Mouse (Mus musculus): Measurements from ENCODE around the gene Gm17387. TPM values are rescaled to one million over a fixed set of nuclear protein-coding genes. Genes with fewer than 3 reads are reported as not detected.
A peak's percentile ranks its signal among the peaks of the same experiment; 100 is the strongest.

Gm17387 gene
- polyA plus RNA-seq, 1 experiment from 2014 or later = not detected

DNA sequence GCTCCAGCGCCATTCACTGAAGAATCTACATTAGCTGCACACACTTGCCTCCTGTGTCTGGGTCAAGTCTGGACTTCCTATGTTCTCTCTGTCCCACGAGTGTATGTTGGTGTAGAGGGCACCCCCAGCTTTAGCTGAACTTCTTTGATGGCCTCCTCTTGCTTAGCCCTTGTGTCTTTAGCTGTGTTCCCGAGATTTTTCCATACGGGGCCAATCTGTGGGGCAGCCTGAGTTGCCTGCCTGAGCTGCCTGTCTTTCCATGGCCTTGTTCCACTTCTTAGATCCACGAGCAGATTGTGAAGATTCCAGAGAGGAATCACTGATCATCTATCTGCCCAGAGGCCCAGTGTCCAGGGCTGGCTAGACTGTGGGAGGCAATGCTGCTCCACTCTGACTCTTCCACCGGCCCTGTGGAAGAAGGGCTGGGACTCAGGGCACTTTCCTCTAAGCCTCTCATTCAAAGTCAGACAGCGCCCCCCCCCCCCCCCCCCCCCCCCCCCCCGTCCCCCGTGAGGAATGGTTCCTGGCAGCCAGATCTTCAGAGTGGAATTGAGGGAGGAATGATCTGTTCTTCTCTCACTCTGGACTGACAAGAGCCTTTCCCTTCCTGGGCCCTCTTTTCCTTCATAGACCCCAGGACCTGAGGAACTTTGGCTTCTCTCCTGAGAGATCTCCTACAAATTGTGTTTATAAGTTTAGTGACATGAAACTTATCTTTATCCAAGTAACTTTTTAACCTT, 12.1 kb downstream of the Gm17387 start:
- Histone ChIP-seq H3K9ac (no peak overlapping the region), H3K27ac (peak overlapping the region; percentile 34; the same call in 1 of the 2 replicates), H3K4me1 (no peaks in the 10 kb centered on the region), H3K27me3 (replicated peaks) (no peaks in the 10 kb centered on the region), H3K36me3 (replicated peaks) (no peaks in the 10 kb centered on the region), H3K4me2 (no peak overlapping the region), H3K4me3 (no peak overlapping the region), H3K9me3 (no peaks in the 10 kb centered on the region)
- WGBS = 37% methylated on average over 6 of the region's 9 CpGs
- no peak for ATAC-seq (replicated peaks)

- H3K4me1 ChIP-seq = no peaks in the 10 kb centered on the region
- WGBS = 28% methylated on average over 5 of the region's 5 CpGs
- H3K4me2 ChIP-seq = no peak overlapping the region
- H3K4me3 ChIP-seq = no peak overlapping the region
- H3K36me3 ChIP-seq (replicated peaks) = no peaks in the 10 kb centered on the region
- no peaks in the 10 kb centered on the region for H3K27me3 ChIP-seq (replicated peaks)
- H3K27ac ChIP-seq = 0 out of 2 replicates have a peak overlapping the region, but pooled peaks have one; percentile 8
- H3K9me3 ChIP-seq = no peaks in the 10 kb centered on the region
- peak; percentile 48; the same call in 1 of the 2 replicates for ATAC-seq (replicated peaks)
- H3K9ac ChIP-seq = no peak overlapping the region
Measured at GRCm38 (mm10) chr7:141041661-141042060, 12.7 kb downstream of the Gm17387 start.

DNA sequence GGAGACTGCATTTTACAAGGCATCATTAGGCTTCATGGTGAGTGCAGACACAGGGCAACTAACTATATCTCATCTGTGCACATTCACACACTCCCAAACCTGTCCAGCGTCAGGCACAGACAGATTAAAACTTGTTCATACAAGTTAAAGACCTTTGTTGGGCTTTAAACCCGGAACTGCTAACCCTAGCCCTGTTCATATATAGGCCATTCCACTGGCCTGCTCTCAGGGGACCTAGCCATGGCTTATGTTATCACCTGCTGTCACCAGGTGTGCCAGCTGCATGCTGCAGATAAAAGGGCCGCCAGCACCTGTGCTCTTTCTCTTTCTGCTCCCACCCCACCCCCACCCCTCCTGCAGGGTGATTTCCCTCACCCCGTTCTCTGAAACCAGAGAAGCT, 13.6 kb downstream of the Gm17387 start:
- H3K36me3 ChIP-seq (replicated peaks) = no peaks in the 10 kb centered on the region
- H3K4me1 ChIP-seq = peaks cover 5% of the 10 kb centered on the region; the same call in 1 of the 2 replicates
- H3K27me3 ChIP-seq (replicated peaks) = no peaks in the 10 kb centered on the region
- no peak for ATAC-seq (replicated peaks)
- no peak overlapping the region for H3K27ac ChIP-seq
- H3K4me2 ChIP-seq = no peak overlapping the region
- H3K9ac ChIP-seq = no peak overlapping the region
- no peaks in the 10 kb centered on the region for H3K9me3 ChIP-seq
- 58% methylated on average over 4 of the region's 4 CpGs for WGBS
- no peak overlapping the region for H3K4me3 ChIP-seq

GRCm38 (mm10) chr7:141046931-141047580, 18.1 kb downstream of the Gm17387 start:
- H3K9ac ChIP-seq = no peak overlapping the region
- WGBS = 69% methylated on average over 6 of the region's 6 CpGs
- no peak; the same call in 1 of the 2 replicates for ATAC-seq (replicated peaks)
- no peaks in the 10 kb centered on the region for H3K27me3 ChIP-seq (replicated peaks)
- peaks cover 13% of the 10 kb centered on the region for H3K4me1 ChIP-seq
- no peak overlapping the region for H3K4me3 ChIP-seq
- peak overlapping the region; percentile 65 for H3K4me2 ChIP-seq
- H3K9me3 ChIP-seq = no peaks in the 10 kb centered on the region
- H3K36me3 ChIP-seq (replicated peaks) = no peaks in the 10 kb centered on the region
- peak overlapping the region; percentile 2; the same call in 1 of the 2 replicates for H3K27ac ChIP-seq

GRCm38 (mm10) chr7:141047581-141048225, 18.8 kb downstream of the Gm17387 start:
- peak overlapping the region; percentile 43 for H3K27ac ChIP-seq
- 10% methylated on average over 15 of the region's 19 CpGs for WGBS
- H3K9me3 ChIP-seq = no peaks in the 10 kb centered on the region

DNA sequence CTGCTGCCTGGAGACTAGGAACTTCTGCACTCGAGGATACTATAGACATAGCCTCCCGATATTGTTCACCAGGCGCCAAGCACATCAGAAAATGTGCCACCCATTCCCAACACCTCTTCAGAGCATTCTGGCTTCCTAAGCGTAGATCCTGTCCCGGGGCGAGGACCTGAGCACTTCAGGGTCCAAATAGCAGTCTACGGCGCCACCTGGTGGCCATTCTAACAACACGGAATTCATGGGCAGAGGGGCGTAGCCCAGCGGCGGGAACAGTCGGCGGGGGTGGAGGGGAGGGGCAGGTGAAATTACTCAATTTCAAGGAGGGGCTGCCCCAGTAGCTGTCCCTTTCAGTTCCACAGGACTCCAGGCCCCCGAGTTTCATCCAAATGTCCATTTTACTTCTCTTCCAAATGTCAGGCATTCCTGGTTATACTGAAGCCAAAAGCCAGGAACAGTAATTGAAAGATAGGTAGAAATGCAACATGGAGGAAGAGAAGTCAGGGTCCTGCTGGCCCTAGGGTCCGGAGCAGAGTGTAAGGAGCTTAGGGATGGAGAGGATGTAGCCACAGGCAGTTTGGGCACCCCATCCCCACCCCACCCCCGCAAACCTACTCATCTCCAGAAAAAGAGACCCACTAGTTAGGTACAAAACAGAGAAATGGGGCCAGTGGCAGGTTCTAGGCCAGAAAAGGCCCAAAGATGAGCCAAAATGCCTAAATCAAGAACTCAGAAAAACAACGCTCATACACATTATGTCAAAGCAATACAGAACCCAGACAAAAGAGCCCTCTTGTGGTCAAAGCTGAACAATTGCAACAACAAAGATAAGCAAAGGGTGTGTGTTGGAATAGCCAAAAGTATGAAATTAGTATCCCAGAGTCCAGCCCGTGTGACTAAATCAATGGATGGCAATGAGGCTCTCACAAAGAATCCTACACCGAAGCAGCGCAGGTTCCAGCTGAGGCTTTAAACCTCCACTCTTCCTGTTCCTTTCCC, 19.6 kb downstream of the Gm17387 start:
- WGBS = 9% methylated on average over 21 of the region's 21 CpGs
- Histone ChIP-seq H3K4me3 (peak overlapping the region; percentile 33), H3K36me3 (replicated peaks) (no peaks in the 10 kb centered on the region), H3K4me2 (peak overlapping the region; percentile 65), H3K4me1 (peaks cover 13% of the 10 kb centered on the region), H3K27ac (peak overlapping the region; percentile 46), H3K9me3 (no peaks in the 10 kb centered on the region), H3K27me3 (replicated peaks) (no peaks in the 10 kb centered on the region), H3K9ac (peak overlapping the region; percentile 40; the same call in 1 of the 2 replicates)
- ATAC-seq (replicated peaks) = peak; percentile 95

More at GRCm38 (mm10) chr7:141047581-141048225, 18.8 kb downstream of the Gm17387 start:
- peak; percentile 86 for ATAC-seq (replicated peaks)
- H3K36me3 ChIP-seq (replicated peaks) = no peaks in the 10 kb centered on the region
- H3K9ac ChIP-seq = peak overlapping the region; percentile 29; the same call in 1 of the 2 replicates
- peak overlapping the region; percentile 33 for H3K4me3 ChIP-seq
- peak overlapping the region; percentile 65 for H3K4me2 ChIP-seq
- no peaks in the 10 kb centered on the region for H3K27me3 ChIP-seq (replicated peaks)
- peaks cover 13% of the 10 kb centered on the region for H3K4me1 ChIP-seq

DNA sequence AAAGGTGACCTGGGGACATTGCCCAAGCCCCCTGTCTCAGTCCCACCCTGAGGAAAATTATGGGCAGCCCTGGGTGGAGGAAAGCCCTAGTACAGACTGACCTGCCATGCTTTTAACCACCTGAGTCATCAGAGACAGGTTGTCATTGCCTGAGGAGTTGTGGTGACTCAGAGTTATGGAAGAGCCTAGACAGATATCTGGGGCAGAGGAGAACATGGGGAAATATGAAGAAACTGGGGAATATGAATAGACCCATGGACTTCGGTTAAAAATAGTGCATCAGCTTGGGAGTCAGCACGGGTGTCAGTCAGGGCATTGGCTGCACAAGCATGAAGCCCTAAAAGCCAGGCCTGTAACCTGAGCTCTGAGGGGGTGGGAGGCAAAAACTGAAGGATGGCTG, 20.4 kb downstream of the Gm17387 start:
- Histone ChIP-seq H3K36me3 (replicated peaks) (no peaks in the 10 kb centered on the region), H3K9ac (no peak overlapping the region), H3K4me2 (no peak overlapping the region), H3K27me3 (replicated peaks) (no peaks in the 10 kb centered on the region), H3K27ac (no peak overlapping the region), H3K9me3 (no peaks in the 10 kb centered on the region), H3K4me3 (no peak overlapping the region), H3K4me1 (peaks cover 13% of the 10 kb centered on the region)
- no peak for ATAC-seq (replicated peaks)
- WGBS = 83% methylated on average over 2 of the region's 2 CpGs

- Histone ChIP-seq H3K4me3 (no peak overlapping the region), H3K9ac (no peak overlapping the region), H3K36me3 (replicated peaks) (no peaks in the 10 kb centered on the region), H3K27ac (no peak overlapping the region), H3K9me3 (no peaks in the 10 kb centered on the region), H3K27me3 (replicated peaks) (no peaks in the 10 kb centered on the region), H3K4me2 (no peak overlapping the region), H3K4me1 (peaks cover 13% of the 10 kb centered on the region)
- no peak for ATAC-seq (replicated peaks)
- 72% methylated on average over 17 of the region's 17 CpGs for WGBS
Measured at GRCm38 (mm10) chr7:141051060-141051685, 22.2 kb downstream of the Gm17387 start.

- no peak for ATAC-seq (replicated peaks)
Measured at GRCm38 (mm10) chr7:141052016-141052415, 23.1 kb downstream of the Gm17387 start.

GRCm38 (mm10) chr7:141052421-141052820, 23.5 kb downstream of the Gm17387 start:
- 90% methylated on average over 2 of the region's 2 CpGs for WGBS
- Histone ChIP-seq H3K27ac (no peak overlapping the region), H3K9me3 (no peaks in the 10 kb centered on the region), H3K36me3 (replicated peaks) (no peaks in the 10 kb centered on the region), H3K4me2 (no peak overlapping the region), H3K9ac (no peak overlapping the region), H3K4me1 (peaks cover 9% of the 10 kb centered on the region), H3K27me3 (replicated peaks) (no peaks in the 10 kb centered on the region), H3K4me3 (no peak overlapping the region)
- ATAC-seq (replicated peaks) = no peak

More at GRCm38 (mm10) chr7:141052016-141052415, 23.1 kb downstream of the Gm17387 start:
- no peak overlapping the region for H3K9ac ChIP-seq
- no peak overlapping the region for H3K27ac ChIP-seq
- H3K36me3 ChIP-seq (replicated peaks) = no peaks in the 10 kb centered on the region
- whole genome bisulfite sequencing = 92% methylated on average over 4 of the region's 4 CpGs
- H3K27me3 ChIP-seq (replicated peaks) = no peaks in the 10 kb centered on the region
- no peak overlapping the region for H3K4me2 ChIP-seq
- H3K9me3 ChIP-seq = no peaks in the 10 kb centered on the region
- no peak overlapping the region for H3K4me3 ChIP-seq
- peaks cover 13% of the 10 kb centered on the region for H3K4me1 ChIP-seq

DNA sequence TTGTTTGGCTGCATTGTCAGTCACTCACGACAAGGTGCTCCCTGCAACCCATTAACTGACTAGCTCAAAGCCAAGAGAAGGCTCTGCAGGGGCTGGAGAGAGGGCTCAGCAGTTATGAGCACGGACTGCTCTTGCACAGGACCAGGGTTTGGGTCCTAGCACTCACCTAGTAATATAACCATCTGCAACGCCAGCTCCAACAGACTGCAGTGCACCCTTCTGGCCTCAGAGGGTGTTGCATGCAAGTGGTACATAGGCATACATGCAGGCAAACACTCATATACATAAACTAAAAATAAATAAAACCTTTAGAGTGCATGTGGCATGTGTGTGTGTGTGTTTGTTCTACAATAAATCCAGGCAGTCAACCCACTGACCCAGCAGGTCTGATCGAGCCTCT, 26.9 kb downstream of the Gm17387 start:
- no peaks in the 10 kb centered on the region for H3K9me3 ChIP-seq
- H3K36me3 ChIP-seq (replicated peaks) = no peaks in the 10 kb centered on the region
- H3K27ac ChIP-seq = no peak overlapping the region
- no peak overlapping the region for H3K4me2 ChIP-seq
- peaks cover 13% of the 10 kb centered on the region for H3K4me1 ChIP-seq
- H3K9ac ChIP-seq = no peak overlapping the region
- no peak overlapping the region for H3K4me3 ChIP-seq
- ATAC-seq (replicated peaks) = no peak
- 79% methylated on average over 4 of the region's 4 CpGs for WGBS
- no peaks in the 10 kb centered on the region for H3K27me3 ChIP-seq (replicated peaks)
